Mouse (Mus musculus): ENCODE data around the gene Nop58.
A peak's percentile ranks its signal among the peaks of the same experiment; 100 is the strongest.
"Not testable (repeated sequence)": the region's sequence is repeated elsewhere in the genome, so short reads cannot be mapped to it uniquely, and the experiment has no call there.

Gene Nop58

DNA sequence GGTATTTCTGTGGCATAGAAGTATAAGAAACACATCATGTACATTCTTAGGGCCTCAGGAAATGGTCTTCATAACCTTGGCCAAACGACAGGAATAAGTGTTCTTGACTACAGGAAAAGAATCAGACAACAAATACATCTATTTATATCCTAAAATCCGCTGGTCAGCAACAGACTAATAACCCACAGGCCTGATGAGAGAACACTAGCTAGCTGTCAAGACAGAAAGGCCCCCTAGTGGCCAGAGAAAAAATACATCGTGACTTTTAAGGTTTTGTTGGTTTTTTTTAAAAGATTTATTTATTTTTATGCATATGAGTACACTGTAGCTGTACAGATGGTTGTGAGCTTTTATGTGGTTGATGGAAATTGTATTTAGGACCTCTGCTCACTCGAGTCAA is 35.1 kb downstream of the Nop58 start:
- DNase-seq (ENCODE audit: low spot score) = no peak

DNA sequence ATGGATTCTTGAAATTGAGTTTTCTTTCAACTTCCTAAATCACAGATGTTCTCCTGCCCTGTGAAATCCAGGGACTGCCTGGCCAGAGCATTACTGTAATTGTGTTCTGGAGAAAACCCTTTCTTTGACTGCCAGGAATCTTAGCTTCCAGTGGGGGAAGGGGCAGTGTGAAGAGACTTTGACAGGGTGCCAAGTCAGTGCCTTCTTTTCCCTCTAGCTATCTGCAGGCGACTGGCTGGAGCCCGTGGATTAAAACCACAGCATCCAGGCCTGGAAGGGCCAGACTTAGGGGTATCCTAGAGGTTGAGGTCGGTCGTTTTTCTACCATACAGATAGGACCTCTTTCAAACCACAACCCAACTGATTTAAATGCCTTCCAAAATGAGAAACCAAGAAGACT is 40.9 kb downstream of the Nop58 start:
- DNase-seq (ENCODE audit: low spot score) = no peak

DNA sequence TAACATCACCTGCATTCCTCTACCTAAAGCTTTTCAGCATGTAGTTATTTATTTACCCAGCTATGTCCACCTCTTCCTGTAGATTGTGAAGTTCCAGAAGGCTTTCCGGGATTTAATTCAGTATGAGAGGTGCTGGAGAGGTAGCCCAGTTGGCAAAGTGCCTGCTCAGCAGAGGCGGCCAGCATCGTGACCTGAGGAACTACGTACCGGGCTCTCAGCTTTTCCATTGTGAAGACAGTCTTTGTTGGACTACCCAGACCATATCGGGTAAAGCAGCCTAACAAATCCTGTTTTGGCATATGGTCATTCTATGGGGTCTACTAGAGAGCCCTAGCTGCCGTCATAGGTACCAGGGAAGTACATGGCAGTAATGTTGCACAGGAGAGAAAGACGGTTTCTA is 45.3 kb downstream of the Nop58 start:
- DNase-seq (ENCODE audit: low spot score) = no peak

DNA sequence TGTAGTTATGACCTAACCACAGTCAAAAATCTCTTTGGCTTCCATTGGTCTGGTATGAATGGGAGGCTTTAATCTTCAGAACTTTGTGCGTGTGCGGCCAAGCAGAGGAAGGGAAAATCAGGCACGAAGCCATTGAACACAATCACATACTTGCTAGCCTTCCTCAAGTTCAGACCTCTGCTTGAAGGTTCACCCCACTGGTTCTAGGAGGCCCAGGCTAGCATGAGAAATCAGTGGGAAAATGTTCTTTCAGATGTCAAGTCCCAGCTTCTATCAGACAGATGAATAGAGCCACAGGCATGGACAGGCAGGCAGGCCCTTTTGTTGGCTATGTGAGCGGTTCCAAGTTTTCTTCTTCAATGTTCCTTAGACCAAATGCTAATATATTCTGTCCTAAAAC is 46.0 kb downstream of the Nop58 start:
- DNase-seq (ENCODE audit: low spot score) = no peak

DNA sequence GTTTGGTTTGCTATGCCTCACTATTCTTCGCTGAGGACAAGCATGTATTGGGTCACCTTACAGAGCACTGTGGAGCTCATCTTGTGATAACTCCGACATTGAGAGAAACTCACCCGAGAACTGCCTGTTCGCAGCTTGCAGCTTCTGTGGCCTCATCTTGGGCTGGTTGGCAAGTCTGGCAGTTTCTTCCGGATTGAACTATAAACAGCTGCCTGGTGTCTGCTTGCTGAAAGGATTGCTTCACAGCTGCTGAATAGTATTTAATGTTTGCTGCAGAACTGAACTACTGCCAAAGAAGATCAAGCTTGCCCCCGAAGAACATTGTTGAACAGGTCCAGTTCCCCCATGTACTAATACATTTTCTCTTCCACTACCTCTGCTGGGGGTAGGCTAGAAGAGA is 49.3 kb downstream of the Nop58 start:
- DNase-seq (ENCODE audit: low spot score) = no peak

DNA sequence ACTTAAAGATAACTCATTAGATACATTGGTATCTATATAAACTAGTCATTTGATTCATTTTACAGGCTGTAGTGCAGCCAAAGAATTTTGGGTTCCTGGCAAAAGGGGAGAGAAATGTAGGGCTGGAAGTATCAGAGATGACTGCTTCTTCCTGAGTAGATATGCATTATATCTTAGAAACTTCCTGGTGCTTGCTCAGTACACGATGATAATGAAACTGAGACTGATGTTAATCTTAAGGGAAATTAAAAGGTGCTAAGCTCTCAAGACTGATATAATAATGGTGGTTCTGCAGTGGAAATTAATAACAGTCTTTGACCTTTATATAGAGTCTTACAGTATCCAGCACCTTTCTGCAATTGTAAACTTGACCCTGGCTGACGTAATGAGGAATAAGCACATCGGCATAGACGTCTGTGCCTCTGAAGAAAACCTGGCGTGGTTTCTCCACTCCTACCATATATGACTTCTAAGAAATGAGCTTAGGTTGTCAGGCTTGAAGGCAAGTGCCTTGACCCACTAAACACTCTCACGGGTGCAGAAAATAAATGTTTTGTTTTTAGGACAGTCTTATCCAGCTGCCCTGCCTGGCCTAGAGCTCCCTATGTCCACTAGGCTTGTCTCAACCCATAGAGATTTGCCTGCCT is 54.1 kb downstream of the Nop58 start:
- DNase-seq (ENCODE audit: low spot score) = no peak

DNA sequence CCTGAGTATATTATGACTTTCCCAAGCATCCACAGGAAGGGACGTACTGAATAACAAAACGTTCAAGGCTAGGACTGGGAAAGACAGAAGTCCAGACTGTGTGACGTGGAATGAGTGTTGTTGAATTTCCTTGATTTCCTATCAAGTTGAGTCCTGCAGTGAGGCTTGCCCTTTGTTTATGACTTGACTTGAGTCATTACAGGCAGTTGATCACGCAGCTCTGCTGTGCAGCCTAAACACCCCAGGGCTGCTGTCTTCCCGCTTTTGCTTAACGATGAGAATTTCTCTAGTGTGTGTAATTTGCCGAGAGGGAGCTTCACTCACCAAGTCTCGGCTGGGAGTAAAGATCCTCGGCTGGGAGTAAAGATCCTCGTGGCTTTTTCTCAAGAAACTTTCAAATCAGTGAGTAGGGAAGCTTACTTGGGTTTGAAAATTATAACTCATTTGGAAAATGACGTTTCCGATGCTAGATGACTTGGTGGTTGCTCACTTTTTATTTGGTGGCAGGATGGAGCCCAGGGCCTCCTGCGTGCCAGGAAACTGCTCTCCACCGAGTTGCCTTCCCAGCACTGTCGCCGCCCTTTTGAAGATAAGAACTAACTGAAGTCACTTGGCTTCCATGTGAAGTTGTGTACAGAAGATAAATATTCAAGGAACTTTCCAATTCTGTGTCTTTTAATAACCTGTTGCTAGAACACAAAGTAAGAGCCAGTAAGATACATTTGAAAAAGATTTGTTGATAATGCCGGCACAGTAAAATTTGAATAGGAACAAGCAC is 55.0 kb downstream of the Nop58 start:
- DNase-seq (ENCODE audit: low spot score) = no peak

DNA sequence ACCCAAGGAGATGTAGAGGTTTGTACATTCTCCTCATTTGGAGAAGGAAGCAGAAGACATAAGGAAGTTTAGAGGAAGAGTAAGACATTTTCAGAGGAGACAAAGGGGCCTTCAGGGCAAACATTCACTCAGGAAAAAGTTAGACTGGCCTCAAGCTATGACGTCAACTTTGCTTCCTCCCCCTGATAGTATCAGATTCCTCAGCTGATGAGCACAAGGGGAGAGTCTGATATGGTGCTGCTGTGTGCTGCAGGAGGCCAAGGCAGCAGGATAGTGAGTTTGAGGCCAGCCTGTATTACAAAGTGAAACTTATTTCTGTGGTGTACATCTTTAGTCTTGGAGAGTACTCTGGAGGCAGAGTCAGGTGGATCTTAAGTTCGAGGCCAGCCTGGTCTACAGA is 64.3 kb downstream of the Nop58 start:
- no peak for DNase-seq (ENCODE audit: low spot score)

DNA sequence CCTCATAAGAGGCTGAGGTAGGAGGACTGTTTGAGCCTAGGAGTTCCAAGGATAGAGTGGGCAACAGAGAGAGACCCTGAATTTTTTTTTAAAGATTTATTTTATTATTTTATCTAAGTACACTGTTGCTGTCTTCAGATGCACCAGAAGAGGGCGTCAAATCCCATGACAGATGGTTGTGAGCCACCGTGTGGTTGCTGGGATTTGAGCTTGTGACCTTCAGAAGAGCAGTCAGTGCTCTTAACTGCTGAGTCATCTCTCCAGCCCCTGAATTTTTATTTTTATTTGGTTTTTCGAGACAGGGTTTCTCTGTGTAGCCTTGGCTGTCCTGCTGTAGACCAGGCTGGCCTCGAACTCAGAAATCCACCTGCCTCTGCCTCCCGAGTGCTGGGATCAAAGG is 65.0 kb downstream of the Nop58 start:
- not testable (repeated sequence) for DNase-seq (ENCODE audit: low spot score)

DNA sequence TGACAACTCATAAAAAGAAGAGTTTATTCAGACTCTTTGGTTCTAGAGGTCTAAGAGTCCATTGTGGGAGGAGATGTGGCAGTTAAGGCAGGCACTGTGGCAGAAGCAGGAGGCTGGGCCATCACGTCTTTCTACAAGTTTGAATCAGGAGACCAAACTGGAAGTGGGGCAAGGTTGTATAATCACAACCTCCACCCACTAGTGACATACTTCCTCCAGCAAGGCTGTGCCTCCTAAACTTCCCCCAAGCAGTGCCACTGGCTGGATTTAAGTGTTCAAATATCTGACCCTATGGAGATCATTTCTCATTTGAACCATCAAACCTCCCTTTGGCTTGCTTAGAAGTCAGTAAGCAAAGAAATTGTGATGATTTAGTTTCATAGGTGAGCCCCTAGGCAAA is 70.5 kb downstream of the Nop58 start:
- DNase-seq (ENCODE audit: low spot score) = no peak

DNA sequence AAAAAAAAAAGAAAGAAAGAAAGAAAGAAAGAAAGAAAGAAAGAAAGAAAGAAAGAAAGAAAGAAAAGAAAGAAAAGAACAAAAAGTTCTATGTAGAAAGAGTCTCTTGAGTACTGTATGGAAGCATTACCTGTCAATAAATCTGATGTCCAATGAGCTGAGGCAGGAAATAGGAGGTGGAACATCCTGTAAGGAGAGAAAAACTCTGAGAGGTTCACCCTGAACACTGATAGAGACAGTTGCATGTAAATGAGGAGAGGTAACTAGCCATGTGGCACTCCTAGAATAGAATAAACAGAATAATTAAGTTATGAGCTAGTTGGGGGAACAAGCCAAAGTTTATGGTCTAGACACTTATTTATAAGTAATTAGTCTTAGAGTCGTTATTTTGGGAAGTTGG is 73.6 kb downstream of the Nop58 start:
- no peak for DNase-seq (ENCODE audit: low spot score)

DNA sequence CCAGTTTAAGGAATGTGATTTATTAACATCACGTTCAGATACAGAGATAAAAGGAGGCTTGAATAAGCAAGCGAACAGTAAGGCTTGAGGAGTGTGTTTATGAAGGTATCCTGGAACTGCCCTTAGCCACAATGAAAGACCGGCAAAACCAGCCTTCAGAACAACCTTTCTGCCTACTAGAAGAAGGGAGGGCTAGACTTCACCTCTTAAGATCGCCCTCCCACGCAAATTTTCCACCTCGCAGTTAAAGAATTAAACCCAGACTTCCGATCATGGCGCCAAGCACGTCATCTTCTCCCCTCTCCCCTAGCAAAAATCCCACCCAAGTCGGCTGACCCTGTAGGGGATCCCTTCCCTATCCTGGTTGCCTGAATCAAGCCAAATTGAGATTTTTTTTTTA is 77.4 kb downstream of the Nop58 start:
- peak; percentile 27 for DNase-seq (ENCODE audit: low spot score)

DNA sequence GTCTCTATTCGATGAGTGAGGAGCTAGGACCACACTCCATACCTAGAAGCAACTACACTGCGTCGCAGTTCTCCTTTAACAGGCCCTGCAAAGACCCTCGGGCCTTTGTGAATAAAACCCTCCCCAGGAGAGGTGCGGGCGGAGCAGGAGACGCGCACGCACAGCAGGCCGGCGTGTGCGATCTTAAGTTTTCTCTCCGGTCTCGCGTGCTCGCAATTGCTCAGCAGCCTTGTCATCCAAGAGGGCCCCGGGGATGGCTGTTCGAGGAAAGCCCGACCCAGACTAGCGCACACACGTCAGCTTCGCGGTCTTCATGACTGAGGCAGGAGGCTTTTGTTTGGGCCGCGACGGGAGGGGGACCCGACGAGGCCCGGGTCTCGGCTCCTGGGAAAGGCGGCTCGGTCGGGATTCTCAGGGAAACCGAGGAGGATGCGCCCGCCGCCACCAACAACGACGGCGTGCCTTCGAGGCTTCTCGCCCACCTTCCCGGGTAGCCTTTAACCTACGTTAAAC is 77.9 kb downstream of the Nop58 start:
- no peak for DNase-seq (ENCODE audit: low spot score)

DNA sequence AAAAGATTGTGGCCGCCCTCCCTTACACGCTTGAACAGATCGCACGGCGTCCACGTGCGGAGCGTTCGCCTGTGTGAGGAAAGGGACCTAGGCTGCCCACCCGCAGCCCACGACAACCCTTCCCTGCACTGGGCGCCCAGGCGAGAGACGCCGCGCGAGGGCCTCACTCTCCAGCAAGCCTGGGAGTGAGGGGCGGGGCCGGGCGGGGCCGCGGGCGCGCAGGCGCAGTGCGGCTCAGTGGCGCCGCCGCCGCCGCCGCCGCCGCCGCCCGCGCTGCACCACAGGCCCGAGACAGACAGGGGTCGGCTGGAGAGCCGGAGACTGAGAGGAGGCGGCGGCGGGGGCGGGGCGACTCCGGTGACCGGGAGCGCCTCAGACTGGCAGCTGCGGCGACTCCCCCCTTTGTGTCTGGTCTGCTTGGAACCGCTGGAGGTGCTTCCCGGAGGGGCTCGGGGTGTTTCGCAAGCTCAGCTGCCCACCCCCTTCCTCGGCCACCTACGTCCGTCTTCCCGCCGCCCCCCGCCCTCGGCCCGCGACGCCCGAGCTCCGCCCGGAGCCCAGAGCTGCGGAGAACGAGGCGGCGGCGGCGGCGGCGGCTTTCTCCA is 78.5 kb downstream of the Nop58 start, which contains the start of gene Bmpr2:
TSS of gene Bmpr2 (plus strand) at position 237 of the 605 bp plus-strand sequence.
- peak; percentile 90 for DNase-seq (ENCODE audit: low spot score)

DNA sequence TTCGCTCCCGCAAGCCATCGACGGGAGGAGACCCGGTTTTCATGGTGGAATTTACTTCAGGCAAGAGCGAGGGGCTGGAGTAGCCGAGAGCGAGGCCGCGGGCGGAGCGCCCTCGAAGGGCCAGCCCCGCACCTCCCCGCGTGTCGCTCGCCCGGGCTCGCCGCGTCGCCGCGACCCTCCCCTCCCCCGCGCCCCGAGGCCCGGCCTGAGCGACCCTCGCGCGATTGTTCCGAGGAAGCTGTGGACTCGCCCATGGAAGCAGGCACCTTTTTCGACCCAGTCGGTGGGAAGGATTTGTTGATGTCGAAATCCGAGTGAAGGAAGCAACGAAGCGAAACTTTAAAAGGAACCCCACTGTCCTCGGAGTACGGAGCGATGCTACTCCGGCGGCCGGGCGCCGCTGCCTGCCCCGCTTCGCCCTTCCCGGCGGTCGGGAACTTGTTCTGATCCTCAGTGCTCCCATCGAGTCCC is 79.0 kb downstream of the Nop58 start:
- DNase-seq (ENCODE audit: low spot score) = no peak

DNA sequence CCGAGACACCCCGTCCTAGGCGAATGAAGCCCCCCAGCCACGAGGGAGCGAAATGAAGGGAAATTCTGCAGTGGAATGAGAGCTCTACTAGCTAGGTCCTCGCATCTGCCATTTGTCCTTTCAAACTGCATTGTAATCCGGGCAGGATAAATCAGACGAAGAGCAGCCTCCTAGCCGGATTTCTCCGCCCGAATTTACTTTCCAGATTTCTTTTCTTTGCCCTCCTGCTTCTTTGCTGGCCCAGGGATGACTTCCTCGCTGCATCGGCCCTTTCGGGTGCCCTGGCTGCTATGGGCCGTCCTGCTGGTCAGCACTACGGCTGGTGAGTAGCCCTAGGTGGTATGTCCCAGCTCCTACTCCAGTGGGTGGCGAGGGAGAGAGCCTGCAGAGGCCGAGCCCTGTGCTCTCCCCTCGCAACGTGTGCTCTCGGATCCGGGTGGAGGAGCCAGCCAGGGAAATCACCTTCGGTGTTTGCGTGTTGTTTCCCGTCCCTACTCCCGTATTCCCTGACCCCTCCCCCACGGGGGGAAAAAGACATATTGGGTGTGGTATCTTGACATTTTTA is 79.7 kb downstream of the Nop58 start:
- peak; percentile 54 for DNase-seq (ENCODE audit: low spot score)

DNA sequence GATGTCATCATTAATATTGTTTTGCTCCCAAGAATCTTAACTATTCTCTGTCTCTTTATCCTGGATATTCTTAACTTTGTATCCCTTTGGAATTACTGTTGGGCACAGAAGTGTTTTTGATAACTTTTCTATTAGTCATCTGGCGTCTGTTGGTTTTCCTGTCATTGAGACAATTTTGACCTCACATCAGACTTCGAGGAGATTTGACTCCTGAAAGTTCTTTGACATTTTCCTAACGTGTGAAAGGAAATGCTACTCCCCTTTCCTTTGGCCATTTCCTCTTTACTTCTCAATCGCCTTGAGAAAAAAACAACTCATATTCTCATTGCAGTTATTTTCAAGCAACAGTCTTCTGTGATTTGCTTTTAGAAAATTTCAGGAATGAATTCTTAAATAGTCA is 80.5 kb downstream of the Nop58 start:
- DNase-seq (ENCODE audit: low spot score) = no peak

DNA sequence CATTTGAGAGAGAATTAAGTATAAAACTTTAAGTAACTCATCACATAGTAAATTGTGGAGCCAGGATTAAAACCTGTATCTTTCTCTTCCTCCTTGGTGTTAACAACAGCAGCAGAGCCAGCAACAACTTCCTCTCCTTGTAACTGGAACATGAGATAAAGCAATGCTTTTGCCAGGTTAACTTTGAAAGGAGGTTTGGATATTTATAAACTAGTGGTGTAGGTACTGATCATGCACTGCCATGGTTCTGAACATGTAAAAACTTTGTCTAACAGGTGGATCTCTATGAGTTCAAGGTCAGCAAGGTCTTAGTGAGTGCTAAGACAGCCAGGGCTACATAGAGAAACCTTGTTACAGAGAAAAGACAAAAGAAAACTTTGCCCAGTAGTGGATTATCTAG is 81.9 kb downstream of the Nop58 start:
- DNase-seq (ENCODE audit: low spot score) = no peak

Data from yolk sac, embryonic 10.5 days (tissue).